Mouse (Mus musculus) stomach, embryonic 16.5 days (tissue): ENCODE measurements at regions not wholly inside any gene's neighbourhood (a gene's known extent, or its start where the extent isn't known, plus 50 kb on each side); places are given as distances from the start of the nearest gene placed in this dataset.

Experiments used
- ATAC-seq: fragments of 200-750 bp; cut with Nextera tagmentation; 2 replicates; pipeline ENCODE4 v1.8.0; 2017; ENCODE audit warnings: moderate number of reproducible peaks, moderate TSS enrichment; ENCODE audit not compliant: insufficient read depth, low FRiP score
- H3K27ac ChIP-seq: fragments of 300-500 bp; sonication (generic); 2 replicates; pipeline ENCODE4 v1.5.1; 2014; ENCODE audit warnings: low read length
- H3K27me3 ChIP-seq: fragments of 300-500 bp; sonication (generic); 2 replicates; pipeline ENCODE4 v1.6.1; 2014; ENCODE audit warnings: low read length, control low read depth, mixed read lengths; ENCODE audit not compliant: control insufficient read depth, insufficient read depth
- H3K36me3 ChIP-seq: fragments of 300-500 bp; sonication (generic); 2 replicates; pipeline ENCODE4 v1.6.1; 2014; ENCODE audit warnings: low read length; ENCODE audit not compliant: control insufficient read depth, insufficient read depth
- H3K4me1 ChIP-seq: fragments of 300-500 bp; sonication (generic); 2 replicates; pipeline ENCODE4 v1.6.1; 2014; ENCODE audit warnings: low read length, control low read depth, mixed read lengths; ENCODE audit not compliant: control insufficient read depth, insufficient read depth
- H3K4me2 ChIP-seq: fragments of 300-500 bp; sonication (generic); 2 replicates; pipeline ENCODE4 v1.6.1; 2014; ENCODE audit warnings: low read depth, low read length, mixed read lengths
- H3K4me3 ChIP-seq: fragments of 300-500 bp; sonication (generic); replicated peaks from 2 replicates; pipeline ENCODE4 v1.5.1; 2014; ENCODE audit warnings: mild to moderate bottlenecking, low read length
- H3K9ac ChIP-seq: fragments of 300-500 bp; sonication (generic); 2 replicates; pipeline ENCODE4 v1.6.1; 2014; ENCODE audit warnings: low read length
- H3K9me3 ChIP-seq: fragments of 300-500 bp; sonication (generic); replicated peaks from 2 replicates; pipeline ENCODE4 v1.6.1; 2016; ENCODE audit warnings: low read length, control low read depth; ENCODE audit not compliant: control insufficient read depth
- WGBS: fragments of 180-500 bp; shearing (Covaris S2); extraction: QIAGEN DNeasy Blood & Tissue Kit; methylation state at CpG from one replicate; pipeline ENCODE4 v1.1.7; 2014; 5-methylcytosine and 5-hydroxymethylcytosine counted together

DNA sequence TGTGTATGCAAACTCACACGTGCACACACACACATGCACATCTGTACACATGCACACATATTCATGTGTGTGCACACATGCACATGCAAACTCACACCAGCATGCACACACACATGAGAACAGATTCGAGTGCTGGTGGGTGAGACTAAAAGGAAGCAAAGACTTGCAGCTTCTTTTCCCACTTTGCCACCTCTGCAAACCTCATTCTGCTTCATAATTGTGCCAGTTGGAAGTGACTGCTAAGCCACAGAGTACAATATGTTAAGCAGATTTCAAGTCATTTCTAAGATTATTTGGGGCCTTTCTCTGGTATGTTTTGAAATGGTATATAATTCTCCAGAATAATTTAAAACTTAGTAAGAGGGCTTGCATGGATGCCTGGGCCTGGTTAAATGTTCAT lies 157.4 kb downstream of the Ankrd50 start:
- no peak for ATAC-seq
- H3K9ac ChIP-seq, result no peak overlapping the region

DNA sequence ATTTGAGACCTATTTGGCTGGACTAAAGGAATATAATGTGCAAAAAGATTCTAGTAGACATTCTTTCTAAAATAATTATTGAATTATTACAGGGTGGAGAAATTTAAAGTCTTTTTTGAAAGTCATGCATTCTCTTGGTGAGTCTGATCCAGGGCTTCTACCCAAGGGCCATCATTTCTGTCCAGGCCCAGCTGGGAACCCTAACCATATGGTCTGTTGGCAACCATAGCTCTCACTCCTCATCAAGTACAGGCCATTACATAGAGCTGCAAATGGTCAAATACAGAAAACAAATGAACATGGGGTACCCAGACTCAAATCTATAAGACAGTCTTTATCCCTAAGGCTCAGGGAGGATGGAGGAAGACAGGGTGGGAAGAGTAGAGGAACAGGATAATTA lies 158.4 kb downstream of the Ankrd50 start:
- Histone ChIP-seq H3K4me3 (no peak overlapping the region), H3K9ac (no peak overlapping the region), H3K36me3 (no peaks in the 10 kb centered on the region), H3K4me1 (peaks cover 7% of the 10 kb centered on the region; the same call in 1 of the 2 replicates), H3K27me3 (no peaks in the 10 kb centered on the region), H3K9me3 (no peaks in the 10 kb centered on the region), H3K4me2 (no peak overlapping the region), H3K27ac (no peak overlapping the region)
- ATAC-seq, result no peak

More for the DNA sequence above, 157.4 kb downstream of the Ankrd50 start:
- Histone ChIP-seq H3K36me3 (no peaks in the 10 kb centered on the region), H3K4me3 (no peak overlapping the region), H3K27me3 (no peaks in the 10 kb centered on the region), H3K9me3 (no peaks in the 10 kb centered on the region), H3K4me2 (no peak overlapping the region), H3K4me1 (peaks cover 7% of the 10 kb centered on the region; the same call in 1 of the 2 replicates), H3K27ac (no peak overlapping the region)
- WGBS, result 84% methylated on average over 2 of the region's 2 CpGs

DNA sequence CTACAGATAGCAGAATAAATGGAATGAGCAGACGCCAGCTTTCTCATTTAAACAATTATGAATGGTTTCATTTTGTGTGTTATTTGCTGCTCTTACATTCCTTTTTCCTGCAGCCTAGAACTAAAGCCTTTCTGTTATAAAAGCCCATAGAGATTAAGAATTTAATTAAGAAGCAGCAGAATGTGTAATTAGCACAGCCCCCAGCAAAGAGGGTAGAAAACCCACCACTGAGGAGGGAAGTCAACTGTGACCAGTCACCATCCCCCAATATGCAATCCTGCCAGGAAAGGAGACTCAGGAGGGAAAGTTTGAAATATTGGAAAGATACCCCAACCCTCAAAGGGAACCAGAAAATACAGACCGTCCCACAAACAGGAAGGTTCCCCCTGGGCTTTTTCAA lies 160.0 kb downstream of the Ankrd50 start:
- peak overlapping the region; percentile 44; the same call in 1 of the 2 replicates for H3K27ac ChIP-seq
- no peak overlapping the region for H3K4me2 ChIP-seq
- WGBS, result 59% methylated on average over 2 of the region's 2 CpGs

DNA sequence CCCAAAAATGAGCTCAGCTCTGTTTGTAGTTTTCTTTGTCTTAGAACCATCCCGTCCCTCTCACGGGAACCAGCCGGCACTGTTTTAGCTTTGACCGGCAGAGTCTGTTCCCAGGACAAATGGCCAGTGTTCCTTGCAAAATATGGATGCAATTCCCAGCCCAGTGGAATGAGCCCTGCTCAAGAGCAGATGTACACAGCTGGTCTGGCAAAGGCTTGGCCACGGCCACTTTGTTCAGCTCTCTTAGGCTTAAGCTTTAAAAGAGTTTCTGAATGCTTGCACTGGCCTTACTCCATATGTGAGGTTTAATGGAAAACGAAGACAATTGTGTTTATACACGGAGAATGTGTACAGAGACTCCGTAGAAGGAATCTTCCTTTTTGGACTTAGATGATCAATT lies 162.2 kb downstream of the Ankrd50 start:
- no peaks in the 10 kb centered on the region for H3K27me3 ChIP-seq
- no peaks in the 10 kb centered on the region for H3K9me3 ChIP-seq
- peaks cover 7% of the 10 kb centered on the region; the same call in 1 of the 2 replicates for H3K4me1 ChIP-seq
- 28% methylated on average over 8 of the region's 8 CpGs for WGBS
- no peak overlapping the region for H3K9ac ChIP-seq
- H3K36me3 ChIP-seq, result no peaks in the 10 kb centered on the region
- peak; percentile 89 for ATAC-seq
- H3K4me3 ChIP-seq, result no peak overlapping the region
- no peak overlapping the region for H3K27ac ChIP-seq
- peak overlapping the region; percentile 9; the same call in 1 of the 2 replicates for H3K4me2 ChIP-seq

More for the DNA sequence above, 160.0 kb downstream of the Ankrd50 start:
- Histone ChIP-seq H3K9me3 (no peaks in the 10 kb centered on the region), H3K27me3 (no peaks in the 10 kb centered on the region), H3K9ac (no peak overlapping the region), H3K4me1 (peaks cover 7% of the 10 kb centered on the region; the same call in 1 of the 2 replicates), H3K36me3 (no peaks in the 10 kb centered on the region), H3K4me3 (no peak overlapping the region)
- ATAC-seq, result no peak

DNA sequence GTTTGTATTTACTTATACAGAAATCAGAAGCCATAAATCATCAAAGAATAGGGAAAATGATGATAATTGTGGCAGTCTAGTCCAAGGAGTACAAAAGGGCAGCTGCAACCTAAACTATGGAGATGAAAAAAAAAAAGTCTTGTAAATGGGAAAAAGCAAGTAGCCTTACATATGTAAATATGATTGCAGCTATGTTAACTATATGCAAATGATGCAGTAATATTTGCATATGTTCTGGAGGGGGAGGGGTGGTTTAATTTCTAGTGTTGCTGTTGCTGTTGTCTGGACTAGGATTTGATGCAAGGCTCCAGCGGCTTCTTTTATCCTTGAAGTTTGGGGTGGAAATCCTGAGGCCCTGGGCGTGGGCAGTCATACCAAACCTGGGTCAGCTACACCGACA lies 163.0 kb downstream of the Ankrd50 start:
- Histone ChIP-seq H3K9me3 (no peaks in the 10 kb centered on the region), H3K4me3 (no peak overlapping the region), H3K4me1 (peaks cover 7% of the 10 kb centered on the region; the same call in 1 of the 2 replicates), H3K36me3 (no peaks in the 10 kb centered on the region), H3K27me3 (no peaks in the 10 kb centered on the region), H3K4me2 (no peak overlapping the region), H3K9ac (no peak overlapping the region), H3K27ac (peak overlapping the region; percentile 82)
- ATAC-seq, result no peak
- 68% methylated on average over 3 of the region's 3 CpGs for WGBS

DNA sequence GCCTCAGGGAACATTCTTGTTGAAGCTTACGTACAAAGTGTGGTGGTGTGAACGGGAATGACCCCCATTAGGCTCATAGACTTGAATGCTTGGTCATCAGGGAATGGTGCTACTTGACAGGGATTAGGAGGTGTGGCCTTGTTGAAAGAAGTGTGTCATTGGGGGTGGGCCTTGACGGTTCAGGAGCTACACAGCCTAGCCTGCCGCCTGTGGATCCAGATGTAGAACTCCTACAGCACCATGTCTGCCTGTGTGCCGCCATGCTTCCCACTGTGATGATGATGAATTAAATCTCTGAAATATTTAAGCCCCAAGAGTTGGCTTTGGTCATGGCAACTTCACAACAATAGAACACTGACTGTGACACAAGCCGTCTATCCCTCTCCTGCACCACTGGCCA lies 163.6 kb downstream of the Ankrd50 start:
- H3K4me2 ChIP-seq, result no peak overlapping the region
- H3K4me1 ChIP-seq, result peaks cover 7% of the 10 kb centered on the region; the same call in 1 of the 2 replicates
- WGBS, result 93% methylated on average over 6 of the region's 6 CpGs
- H3K36me3 ChIP-seq, result no peaks in the 10 kb centered on the region
- no peak overlapping the region for H3K4me3 ChIP-seq
- no peak overlapping the region for H3K27ac ChIP-seq
- no peaks in the 10 kb centered on the region for H3K9me3 ChIP-seq
- no peak overlapping the region for H3K9ac ChIP-seq
- no peak for ATAC-seq
- no peaks in the 10 kb centered on the region for H3K27me3 ChIP-seq

DNA sequence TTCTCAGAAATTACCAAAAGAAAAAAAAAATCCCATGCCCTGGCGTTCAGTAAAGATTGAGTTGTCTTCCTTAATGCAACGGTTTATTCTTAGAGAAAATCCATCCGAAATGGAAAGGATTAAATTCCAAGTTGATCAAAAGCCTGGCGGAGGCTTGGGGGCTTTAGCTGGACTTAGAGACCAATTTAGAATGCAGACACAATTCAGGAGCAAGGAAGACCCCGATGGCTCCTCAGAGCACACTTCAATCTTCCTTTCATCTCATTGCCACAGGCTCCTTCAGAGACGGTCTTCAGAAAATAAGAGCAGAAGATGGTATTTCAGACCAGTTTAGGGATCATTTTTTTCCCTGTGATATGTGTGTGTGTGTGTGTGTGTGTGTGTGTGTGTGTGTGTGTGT lies 171.8 kb downstream of the Ankrd50 start:
- H3K27me3 ChIP-seq, result no peaks in the 10 kb centered on the region
- WGBS, result 72% methylated on average over 6 of the region's 6 CpGs
- H3K4me1 ChIP-seq, result no peaks in the 10 kb centered on the region
- H3K9ac ChIP-seq, result no peak overlapping the region
- H3K9me3 ChIP-seq, result no peaks in the 10 kb centered on the region
- H3K4me3 ChIP-seq, result no peak overlapping the region
- ATAC-seq, result no peak
- no peak overlapping the region for H3K27ac ChIP-seq
- no peak overlapping the region for H3K4me2 ChIP-seq
- H3K36me3 ChIP-seq, result no peaks in the 10 kb centered on the region

DNA sequence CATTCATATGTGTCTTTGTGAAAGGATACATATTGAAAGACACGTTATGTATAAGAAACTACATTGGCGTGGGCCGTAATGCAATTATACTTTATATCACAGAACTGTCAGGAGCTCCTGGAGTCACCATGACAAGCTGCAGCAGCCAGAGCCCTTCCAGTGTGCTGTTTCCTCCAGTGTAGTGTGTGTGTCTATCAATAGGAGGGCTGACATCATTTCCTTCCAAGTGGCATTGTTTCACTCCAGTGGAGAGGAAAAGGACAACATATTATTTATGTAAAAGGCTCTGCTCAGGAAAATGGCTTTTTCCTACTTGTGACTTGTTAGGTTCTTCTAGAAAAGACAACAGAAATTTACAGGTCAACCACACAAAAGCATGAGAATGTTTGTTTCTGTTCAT lies 172.5 kb downstream of the Ankrd50 start:
- Histone ChIP-seq H3K9me3 (no peaks in the 10 kb centered on the region), H3K27me3 (no peaks in the 10 kb centered on the region), H3K4me2 (no peak overlapping the region), H3K36me3 (no peaks in the 10 kb centered on the region), H3K9ac (no peak overlapping the region), H3K4me1 (no peaks in the 10 kb centered on the region), H3K4me3 (no peak overlapping the region), H3K27ac (no peak overlapping the region)
- no peak for ATAC-seq
- 44% methylated on average over 3 of the region's 3 CpGs for WGBS

DNA sequence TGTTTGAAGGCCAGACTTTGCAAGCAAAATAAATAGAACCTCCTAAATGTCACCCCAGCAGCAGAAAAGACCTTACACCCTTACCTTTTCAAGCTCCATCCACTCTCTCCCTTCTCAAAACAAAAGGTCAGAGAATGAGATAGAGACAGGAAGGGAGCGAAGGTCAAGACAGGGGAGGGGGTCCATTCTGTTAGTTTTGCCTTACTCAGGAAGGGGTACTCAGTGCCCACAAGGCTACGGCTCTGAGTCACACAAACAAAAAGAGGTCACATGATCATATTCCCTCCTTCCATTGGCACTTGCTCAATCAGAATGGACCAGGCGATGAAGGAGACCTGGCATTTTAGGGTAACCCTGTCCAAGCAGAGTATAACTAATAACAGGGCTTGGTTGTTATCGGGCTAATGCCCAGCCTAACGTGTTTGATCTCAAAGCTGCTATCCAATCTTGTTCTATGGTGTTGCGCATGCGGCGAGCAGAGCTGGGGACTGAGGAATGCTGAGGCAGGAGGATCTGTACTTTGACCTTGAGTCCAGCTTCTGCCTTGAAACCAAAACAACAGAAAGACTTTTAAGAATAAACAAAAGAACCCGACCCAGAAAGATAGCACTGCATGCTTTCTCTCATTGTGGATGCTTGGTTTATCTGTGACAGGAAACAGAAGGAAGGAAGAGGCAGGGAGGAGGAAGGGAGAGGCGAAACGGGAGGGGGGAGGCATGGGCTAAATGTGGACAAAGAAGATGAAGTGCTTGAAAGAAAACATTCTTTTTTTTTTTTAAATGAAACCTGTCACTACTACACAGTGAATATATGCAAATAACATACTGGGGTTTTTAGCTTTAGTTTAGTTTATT lies 184.5 kb downstream of the Ankrd50 start:
- H3K36me3 ChIP-seq, result no peaks in the 10 kb centered on the region
- H3K27ac ChIP-seq, result no peak overlapping the region
- H3K9ac ChIP-seq, result no peak overlapping the region

More for the DNA sequence above, 184.5 kb downstream of the Ankrd50 start:
- no peak overlapping the region for H3K4me2 ChIP-seq
- WGBS, result 59% methylated on average over 11 of the region's 11 CpGs
- no peak overlapping the region for H3K4me3 ChIP-seq
- H3K27me3 ChIP-seq, result no peaks in the 10 kb centered on the region
- ATAC-seq, result no peak
- H3K9me3 ChIP-seq, result no peaks in the 10 kb centered on the region
- no peaks in the 10 kb centered on the region for H3K4me1 ChIP-seq
